Mouse (Mus musculus) 3134 (cell line): ENCODE measurements around the gene Fsd1.

Experiments used
- DNase-seq: peaks from one replicate; pipeline ENCODE4 v3.0.0-alpha.2; 2011; ENCODE audit warnings: low spot score; ENCODE audit not compliant: insufficient read length; ENCODE audit errors: extremely low read depth

Fsd1 gene

DNA sequence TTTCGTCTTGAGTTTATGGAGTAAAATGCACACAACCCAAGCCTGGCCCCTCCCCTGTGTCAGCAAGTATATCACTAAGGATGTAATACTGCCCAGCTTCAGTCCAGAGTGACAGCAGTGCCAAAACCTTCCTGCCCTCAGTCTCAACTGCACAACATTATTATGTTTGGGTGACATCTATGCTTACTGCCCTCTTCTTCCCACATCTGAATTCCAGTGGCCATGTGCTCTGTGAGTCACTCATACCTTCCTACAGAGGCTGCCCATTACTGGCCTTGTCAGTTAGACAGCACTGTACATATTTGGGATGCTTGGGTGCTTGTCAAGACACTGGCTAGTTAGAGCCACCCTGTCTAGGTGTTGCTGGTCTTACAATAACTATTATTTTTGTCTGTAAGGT is 40.0 kb downstream of the Fsd1 start:
- DNase-seq = peak; percentile 79

DNA sequence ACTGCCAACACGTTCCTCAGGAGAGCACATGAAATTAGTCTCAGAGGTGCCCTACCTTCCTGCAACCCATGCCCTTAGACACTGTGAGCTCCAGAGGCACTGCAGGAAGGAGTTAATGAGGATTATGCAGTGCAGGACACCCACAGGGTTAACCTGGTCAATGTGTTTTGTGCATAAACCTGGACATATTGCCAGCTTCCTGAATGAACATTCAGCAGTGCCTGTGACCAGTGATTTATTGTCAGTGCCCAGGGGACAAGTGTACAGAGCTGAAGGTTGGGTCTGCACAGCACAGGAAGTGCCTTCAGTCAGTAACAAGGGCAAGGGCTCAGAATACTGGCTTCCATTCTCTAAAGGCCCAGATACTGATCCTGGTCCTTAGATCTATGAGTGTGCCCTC is 40.6 kb downstream of the Fsd1 start:
- no peak for DNase-seq

DNA sequence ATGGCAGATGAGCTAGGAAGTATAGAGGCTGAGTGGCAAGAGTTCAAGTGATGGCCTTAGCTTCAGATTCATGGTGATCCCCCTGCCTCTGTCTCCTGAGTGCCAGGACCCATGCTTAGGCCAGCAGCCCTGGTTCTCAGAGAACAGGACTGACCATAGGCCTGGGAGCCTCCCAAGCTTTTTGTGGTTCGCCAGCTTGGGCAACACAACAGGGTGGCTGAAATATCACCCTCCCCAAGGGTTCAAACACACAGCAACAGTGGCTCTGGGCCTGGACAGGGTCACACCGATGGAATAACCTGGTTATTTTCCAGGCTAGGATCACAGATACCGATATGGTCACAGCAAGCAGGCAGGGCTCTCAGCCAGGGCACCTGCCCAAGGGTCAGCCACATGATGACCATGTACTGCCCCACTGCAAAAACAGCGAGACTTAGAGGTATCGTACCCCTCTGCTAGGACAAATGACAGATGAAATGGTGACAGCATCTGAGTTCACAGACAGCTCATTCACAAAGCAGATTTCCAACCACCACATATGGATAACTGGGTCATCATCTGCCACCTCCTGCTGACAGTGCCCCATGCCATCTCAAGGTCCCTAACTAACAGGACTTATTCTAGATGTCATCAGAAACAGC is 41.6 kb downstream of the Fsd1 start:
- DNase-seq = no peak

DNA sequence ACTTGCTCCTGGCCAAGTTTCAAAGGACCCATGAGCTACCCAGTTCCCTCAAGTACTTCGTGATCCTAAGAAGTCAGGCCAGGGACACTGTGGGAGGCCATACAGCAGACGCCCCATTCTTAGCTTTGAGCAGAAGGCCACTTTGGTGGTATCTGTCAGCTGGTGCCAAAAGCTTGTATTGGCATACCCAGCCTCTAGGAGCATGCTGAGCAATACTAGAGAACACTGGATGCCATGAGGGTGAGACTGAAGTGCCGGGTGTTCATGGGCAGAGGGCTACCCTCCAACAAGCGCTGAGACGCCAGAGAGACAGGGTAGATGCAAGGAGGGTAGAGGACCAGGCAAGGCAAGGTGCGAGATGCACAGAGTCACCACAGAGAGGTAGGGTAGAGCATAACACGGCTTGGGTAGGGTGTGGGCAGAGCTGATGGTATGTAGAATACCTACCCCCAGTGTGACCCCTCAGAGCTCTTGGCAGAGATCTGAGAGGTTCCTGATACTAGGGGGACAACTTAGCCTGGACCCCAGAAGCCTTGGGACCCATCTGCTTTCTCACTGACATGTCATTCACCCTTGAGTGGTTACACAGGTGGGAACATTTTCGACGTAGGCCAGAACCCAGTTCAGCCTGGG is 44.0 kb downstream of the Fsd1 start:
- no peak for DNase-seq

DNA sequence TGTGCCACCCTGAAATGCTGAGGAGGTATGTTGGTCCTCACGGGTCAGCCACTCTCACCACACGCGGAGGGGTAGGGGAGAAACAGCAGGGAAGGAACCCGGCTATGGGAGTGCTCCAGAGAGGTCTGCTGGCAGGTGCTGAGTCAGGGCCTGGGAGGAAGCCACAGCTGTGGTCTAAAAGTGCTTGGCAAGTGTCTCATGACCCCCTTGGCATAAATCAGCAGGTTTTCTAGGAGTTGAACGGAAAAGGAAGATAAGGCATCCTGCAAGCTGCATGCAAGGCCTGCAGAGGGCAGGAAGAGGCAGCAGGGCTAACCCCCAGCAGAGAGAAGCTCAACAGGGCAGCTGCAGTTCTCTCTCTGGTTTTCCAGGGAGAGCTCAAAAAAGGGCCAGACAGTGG is 44.6 kb downstream of the Fsd1 start:
- peak; percentile 71 for DNase-seq

DNA sequence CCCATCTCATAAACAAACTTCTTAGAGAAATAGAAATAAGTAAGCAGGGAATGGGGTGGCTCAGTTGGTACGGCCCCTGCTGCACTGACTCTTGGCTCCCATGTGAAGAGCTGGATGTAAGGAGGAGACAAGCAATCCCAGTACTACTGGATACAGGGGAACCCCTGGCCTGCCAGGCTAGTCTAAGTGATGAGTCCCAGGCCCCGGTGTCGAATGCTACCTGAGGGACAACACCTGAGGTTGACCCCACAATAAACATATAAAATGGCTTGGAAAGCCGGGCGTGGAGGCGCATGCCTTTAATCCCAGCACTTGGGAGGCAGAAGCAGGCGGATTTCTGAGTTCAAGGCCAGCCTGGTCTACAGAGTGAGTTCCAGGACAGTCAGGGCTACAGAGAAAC is 45.1 kb downstream of the Fsd1 start:
- DNase-seq = no peak

DNA sequence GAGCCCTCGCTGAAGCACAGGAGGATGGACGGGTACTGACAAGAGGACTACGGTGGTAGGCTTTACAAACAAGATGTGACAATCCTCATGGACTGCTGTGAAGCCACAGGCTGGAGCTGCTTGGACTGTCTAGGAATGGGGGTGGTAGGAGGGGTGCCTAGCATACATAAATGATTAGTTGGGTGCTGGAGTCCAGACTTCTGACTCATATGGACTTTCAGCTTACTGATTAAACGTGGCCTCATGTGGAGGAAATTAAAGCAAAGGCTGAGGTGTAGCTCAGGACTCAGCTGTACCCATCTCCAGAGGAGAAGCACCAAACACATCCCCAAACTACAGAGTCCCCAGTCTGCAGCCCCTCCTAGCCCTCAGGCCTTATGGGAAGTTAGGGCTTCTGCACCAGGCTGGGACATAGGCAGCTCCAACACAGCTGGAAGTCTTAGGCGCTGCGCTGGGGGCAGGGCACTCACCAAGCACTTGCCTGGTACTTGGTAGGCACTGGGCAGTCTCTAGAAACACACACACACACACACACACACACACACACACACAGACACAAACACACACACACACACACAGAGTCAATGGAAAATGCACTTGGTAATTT is 45.9 kb downstream of the Fsd1 start:
- no peak for DNase-seq

DNA sequence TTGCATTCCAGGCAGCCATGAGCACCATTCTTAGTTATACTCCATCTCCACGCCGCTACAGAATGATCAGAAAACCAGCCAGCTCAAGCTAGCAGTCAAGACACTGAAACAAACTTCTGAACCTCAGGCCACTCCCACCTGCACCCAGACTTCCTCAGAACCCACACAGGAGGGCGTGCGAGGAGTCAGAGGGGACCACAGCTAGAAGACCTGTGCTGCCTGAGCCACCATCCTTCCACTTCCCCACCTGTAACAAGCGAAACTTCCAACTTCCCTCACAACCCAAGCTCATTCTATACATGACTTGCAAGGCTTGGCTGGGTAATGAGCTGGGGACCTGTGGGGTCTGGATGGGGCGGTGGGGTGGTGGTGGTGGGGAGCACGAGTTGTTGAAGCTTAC is 46.5 kb downstream of the Fsd1 start:
- DNase-seq = no peak

DNA sequence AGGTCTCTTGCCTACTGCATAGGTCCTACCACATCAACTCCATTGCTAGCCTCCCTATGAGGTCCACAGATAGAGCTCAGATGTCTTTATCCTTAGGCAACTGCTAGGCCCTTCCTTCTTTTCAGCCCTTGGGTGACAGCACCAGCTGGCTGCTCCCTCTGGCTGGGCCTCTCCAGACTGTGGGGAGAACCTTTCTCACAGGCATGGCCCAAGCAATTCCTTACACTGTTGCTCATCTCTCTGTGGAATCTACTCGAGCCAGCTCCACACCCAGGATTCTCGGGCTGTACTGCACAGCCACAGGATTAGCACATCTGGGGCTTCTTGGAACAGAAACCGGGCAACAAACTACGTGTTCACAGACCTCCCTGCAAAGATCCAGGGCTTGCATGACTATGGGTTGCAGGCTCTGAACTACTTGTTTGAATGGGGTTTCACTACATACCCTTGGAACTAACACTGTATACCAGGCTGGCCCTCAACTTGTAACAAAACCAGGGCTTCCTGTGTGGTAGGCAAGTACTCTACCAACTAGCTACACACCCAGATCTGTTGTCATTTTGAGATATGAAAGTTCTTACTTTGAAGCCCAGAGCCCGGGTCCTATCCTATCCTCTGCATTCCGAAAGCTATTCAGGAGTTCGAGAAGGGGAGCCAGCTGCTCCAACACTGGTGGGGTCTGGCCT is 47.9 kb downstream of the Fsd1 start:
- DNase-seq = no peak

DNA sequence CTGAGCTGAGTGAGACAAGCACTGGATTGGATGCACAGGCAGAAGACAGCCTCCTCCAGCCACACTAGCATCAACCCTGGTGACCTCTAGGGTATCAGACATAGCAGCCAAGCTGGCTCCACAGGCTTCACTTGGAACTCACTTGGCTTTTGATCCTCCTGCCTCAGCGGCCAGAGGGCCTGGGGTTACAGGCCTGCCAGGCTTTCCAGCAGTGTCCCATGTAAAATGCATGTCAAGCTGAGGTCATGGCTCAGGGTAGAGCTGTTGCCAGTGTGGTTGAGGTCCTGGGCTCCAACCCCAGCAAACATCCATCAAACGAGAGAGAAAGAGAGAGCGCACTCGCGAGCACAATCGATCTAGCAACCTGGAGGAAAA is 48.4 kb downstream of the Fsd1 start:
- no peak for DNase-seq

DNA sequence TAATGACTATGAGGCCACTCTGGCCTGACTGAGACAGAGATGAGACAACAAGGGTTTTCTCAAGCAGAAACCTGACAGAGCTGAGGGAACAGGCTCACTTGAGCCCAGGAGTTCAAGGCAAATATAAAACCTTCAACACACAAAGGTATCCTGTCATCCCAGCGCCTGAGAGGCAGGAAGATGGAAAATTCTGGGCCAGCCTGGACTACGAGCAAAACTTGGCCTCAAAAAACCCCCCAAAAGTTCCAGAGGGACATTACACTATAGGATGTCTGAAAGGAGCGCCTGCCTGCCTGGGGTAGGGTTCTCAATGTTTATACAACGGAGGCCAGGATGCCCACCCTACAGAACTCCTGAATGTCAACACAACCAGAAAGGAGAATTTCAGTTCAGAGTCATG is 48.9 kb downstream of the Fsd1 start:
- no peak for DNase-seq

DNA sequence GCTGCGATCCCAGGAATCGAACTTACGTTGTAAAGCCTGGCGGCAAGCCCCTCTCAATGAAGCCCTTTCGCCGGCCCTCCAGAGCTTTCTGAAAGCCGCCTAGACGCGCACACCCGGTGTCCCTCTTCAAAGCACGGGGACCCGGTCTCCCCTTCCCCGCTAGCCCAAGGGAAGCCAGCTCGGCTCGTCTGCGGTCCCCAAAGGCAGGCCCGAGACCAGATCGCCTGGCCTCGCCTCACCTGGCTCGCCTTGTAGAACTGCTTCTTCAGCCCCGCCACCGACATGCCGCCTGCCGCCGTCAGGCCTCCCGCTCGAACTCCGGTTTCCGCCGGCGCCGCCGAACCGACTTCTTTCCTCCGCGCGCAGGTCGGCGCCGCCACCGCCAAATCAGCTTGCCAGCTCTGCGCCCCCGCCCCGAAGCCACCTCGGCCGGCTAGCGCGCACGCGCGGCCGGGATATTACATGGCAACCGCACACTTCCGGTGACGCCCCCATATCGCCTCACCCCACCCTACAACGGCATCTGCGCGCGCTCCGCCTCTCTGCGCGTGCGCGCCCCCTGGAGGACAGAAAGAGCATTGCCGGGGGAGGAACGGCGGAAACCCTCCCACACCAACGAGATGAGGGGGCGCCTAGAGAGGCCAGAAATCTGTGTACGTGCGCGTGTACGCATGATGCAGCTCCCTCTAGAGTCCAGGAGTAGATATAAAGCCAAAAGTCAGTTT is 50.0 kb downstream of the Fsd1 start, which contains the start of gene Sh3gl1:
Gene Sh3gl1 (minus strand): TSS at position 460 of the 725 bp plus-strand sequence.
- DNase-seq = peak; percentile 98

DNA sequence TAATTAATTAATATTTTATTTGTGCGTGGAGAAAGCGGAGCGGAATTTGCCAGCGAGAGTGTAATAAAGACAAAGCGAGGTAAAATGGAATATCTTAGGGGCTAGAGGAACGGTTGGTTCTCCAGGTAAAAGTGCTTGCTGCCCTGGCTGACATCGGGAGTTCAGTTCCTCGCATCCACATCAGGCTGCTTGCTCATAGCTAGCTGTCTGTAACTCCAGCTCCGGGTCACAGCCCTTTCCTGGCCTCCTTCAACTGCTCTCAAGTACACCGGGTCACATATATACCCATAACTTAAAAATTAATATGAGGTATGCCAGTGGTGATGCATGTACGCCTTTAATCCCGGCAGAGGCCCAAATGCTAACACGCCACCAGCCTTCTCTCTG is 50.6 kb downstream of the Fsd1 start:
- DNase-seq = no peak

DNA sequence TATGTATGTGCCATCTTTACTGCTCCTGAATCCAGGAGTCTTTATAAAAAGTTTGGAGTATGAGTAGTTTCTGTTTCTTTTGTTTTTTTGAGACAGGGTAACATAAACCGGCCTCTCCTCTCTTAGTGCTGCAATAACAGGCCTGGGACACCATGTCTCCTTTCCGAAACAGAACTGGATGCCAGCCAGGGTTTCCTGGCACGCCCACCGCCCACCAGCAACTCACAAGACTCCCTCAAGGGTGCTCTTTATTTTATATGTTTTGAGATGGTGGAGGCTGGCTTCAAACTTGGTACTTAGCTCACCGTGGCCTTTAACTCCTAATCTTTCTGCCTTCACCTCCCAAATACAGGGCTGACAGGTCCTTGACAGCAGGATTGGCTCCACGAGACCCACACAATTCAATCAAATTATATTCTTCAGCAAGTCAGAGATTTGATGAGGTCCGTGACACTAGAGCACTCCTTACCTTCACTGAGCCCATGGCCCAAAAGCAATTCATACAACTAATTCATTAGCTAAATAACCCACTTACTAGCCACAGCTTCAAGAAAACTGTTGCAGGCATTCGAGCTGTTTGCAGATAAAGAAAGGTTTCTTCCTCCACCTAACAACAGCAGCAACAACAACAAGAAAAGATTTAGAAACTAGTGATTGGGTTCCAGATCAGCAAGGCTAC is 52.4 kb downstream of the Fsd1 start:
- DNase-seq = no peak

DNA sequence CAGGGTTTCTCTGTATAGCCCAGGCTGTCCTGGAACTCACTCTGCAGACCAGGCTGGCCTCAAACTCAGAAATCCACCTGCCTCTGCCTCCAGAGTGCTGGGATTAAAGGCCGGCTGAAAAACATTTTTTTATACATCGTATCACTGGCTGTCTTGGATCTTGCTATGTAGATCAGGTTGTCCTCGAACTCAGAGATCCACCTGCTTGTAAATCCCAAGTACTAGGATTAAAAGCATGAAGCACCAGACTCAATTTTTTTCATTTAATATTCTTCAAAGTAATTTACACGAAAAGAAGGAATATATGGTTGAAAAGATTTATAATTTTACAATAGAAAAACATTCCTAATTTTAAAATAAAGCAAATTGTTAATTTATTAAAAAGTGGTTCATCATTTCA is 53.0 kb downstream of the Fsd1 start:
- no peak for DNase-seq

DNA sequence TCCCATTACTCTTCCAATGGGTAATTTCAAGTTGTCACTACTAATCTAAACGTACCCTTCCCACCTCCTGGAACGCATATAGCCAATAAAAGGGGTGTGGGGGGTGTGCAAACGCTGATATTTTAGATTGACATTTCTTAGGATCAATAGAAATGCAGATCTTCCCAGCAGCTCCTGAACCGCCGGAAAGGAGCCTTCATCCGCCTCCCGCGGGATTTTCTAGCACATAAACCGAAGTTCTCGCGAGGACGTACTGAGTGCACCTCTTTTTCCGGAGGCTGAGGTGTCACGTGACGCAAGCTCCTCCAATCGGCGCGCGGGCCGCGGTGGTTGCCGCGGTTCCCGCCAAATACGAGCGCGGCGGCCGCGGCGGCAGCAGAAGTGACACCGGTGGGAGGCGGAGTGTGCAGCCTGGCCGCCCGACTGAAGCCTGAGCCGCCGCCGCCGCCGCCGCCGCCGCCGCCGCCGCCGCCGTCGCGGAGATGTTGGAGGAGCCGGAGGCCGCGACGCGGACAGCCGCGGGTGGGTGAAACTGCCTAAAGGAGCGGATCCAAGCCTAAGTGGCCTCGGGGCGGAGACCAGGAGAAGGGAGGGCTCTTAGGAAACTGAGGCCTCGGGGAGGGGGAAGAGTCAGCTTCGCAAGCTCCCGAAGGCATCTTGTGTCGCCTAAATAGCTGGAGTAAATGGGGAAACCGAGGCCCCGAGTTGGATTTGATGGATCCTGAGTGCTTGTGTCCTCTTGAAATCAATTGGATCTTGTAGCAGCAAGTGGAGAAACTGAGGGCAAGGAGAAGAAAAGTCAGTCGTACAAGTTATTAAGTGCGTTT is 53.9 kb downstream of the Fsd1 start, which contains the start of gene Chaf1a:
Gene Chaf1a (plus strand): TSS at position 410 of the 827 bp plus-strand sequence.
- DNase-seq = peak; percentile 98

DNA sequence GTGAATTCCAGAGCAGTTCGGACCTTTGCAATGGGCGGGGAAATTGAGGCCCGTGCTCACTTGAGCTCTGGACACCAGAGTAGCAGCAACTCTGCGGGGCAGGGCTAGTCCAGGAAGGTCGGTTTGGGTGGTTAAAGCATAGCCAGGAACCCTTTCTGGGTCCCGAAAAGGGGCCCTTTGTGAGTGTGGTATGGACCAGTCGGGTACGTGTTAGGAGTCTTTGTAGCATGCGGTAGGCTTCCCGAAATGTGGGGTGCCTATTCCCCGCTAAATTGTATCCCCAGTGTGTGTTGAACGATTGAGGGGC is 54.5 kb downstream of the Fsd1 start:
- no peak for DNase-seq
